Mouse (Mus musculus) heart, embryonic 10.5 days (tissue): ENCODE data around the gene Styk1. TPM values are rescaled to one million over a fixed set of nuclear protein-coding genes. Genes with fewer than 3 reads are reported as not detected.

Experiments used
- DNase-seq: peaks from one replicate; pipeline ENCODE4 v3.0.0-alpha.2; 2017; ENCODE audit warnings: low spot score
- H3K27ac ChIP-seq: fragments of 300-500 bp; sonication (generic); 2 replicates; pipeline ENCODE4 v1.5.1; 2016; ENCODE audit warnings: mild to moderate bottlenecking
- H3K27me3 ChIP-seq: fragments of 300-500 bp; sonication (generic); 2 replicates; pipeline ENCODE4 v1.6.1; 2016; ENCODE audit warnings: mild to moderate bottlenecking; ENCODE audit not compliant: poor library complexity, insufficient read depth, severe bottlenecking
- H3K36me3 ChIP-seq: fragments of 300-500 bp; sonication (generic); 2 replicates; pipeline ENCODE4 v1.6.1; 2016; ENCODE audit warnings: mild to moderate bottlenecking, moderate library complexity
- H3K4me1 ChIP-seq: fragments of 300-500 bp; sonication (generic); 2 replicates; pipeline ENCODE4 v1.6.1; 2016; ENCODE audit warnings: mild to moderate bottlenecking
- H3K4me3 ChIP-seq: fragments of 300-500 bp; sonication (generic); 2 replicates; pipeline ENCODE4 v1.5.1; 2016; ENCODE audit warnings: mild to moderate bottlenecking, moderate library complexity
- H3K9me3 ChIP-seq: fragments of 300-500 bp; sonication (generic); 2 replicates; pipeline ENCODE4 v1.6.1; 2016; ENCODE audit warnings: mild to moderate bottlenecking, moderate library complexity
- WGBS: fragments of 180-500 bp; shearing (Covaris S2); methylation state at CpG from one replicate; pipeline ENCODE4 v1.1.7; 2016; 5-methylcytosine and 5-hydroxymethylcytosine counted together
- polyA plus RNA-seq: library from polyadenylated mRNA; unstranded; fragments of >200 nt; fragmentation: Nextera tagmentation; extraction: Ambion mirVana; gene quantifications from 2 replicates; pipeline ENCODE4 v1.2.1, GENCODE M21; 2016

The Styk1 gene
- polyA plus RNA-seq, 1 experiment from 2014 or later, result 1.0 TPM

GRCm38 (mm10) chr6:131382984-131383337 is 29.6 kb upstream of the Styk1 start:
- Histone ChIP-seq H3K36me3 (peaks cover 34% of the 10 kb centered on the region), H3K4me1 (peaks cover 28% of the 10 kb centered on the region), H3K27ac (no peak overlapping the region), H3K4me3 (no peak overlapping the region), H3K27me3 (no peaks in the 10 kb centered on the region), H3K9me3 (no peaks in the 10 kb centered on the region)
- 78% methylated on average over 3 of the region's 3 CpGs for WGBS
- no peak for DNase-seq

GRCm38 (mm10) chr6:131382232-131382983 is 29.0 kb upstream of the Styk1 start:
- H3K36me3 ChIP-seq, result peaks cover 40% of the 10 kb centered on the region
- H3K4me3 ChIP-seq, result no peak overlapping the region
- no peak for DNase-seq
- no peak overlapping the region for H3K27ac ChIP-seq
- peaks cover 28% of the 10 kb centered on the region for H3K4me1 ChIP-seq
- H3K9me3 ChIP-seq, result no peaks in the 10 kb centered on the region
- H3K27me3 ChIP-seq, result no peaks in the 10 kb centered on the region
- WGBS, result 67% methylated on average over 14 of the region's 14 CpGs

DNA sequence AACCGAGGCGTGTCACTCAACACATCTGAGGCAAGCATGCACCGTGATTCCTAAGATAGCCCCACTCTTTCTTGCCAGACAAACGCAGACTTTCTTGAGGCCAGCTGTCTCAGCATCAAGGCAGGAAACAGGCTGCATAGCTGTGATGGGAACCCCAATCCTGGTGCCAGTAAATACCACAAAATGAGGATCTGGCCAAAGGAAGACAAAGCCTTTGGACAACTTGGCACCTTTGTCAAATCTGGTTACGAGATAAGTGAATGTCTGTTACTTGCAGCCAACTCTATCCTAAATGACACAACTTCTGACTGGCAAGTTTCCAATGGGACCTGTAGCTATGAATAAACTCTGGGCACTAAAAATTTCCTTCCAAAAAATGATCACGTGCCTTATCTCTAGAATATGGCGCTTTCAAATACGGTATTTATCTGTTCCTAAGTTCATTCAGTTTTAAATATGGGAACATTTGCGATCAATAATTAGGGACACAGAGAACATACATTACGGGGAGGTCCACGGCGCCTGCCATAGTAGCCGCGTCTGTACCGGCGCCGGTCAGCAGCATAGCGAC is 25.5 kb upstream of the Styk1 start:
- H3K27me3 ChIP-seq, result no peaks in the 10 kb centered on the region
- peaks cover 67% of the 10 kb centered on the region for H3K36me3 ChIP-seq
- H3K27ac ChIP-seq, result no peak overlapping the region
- H3K4me1 ChIP-seq, result peaks cover 22% of the 10 kb centered on the region; the same call in 1 of the 2 replicates
- no peaks in the 10 kb centered on the region for H3K9me3 ChIP-seq
- no peak for DNase-seq
- no peak overlapping the region for H3K4me3 ChIP-seq
- WGBS, result 90% methylated on average over 18 of the region's 18 CpGs

GRCm38 (mm10) chr6:131377378-131377777 is 24.0 kb upstream of the Styk1 start:
- Histone ChIP-seq H3K4me3 (no peak overlapping the region), H3K4me1 (peaks cover 14% of the 10 kb centered on the region; the same call in 1 of the 2 replicates), H3K27ac (no peak overlapping the region), H3K36me3 (peaks cover 76% of the 10 kb centered on the region), H3K27me3 (no peaks in the 10 kb centered on the region), H3K9me3 (no peaks in the 10 kb centered on the region)
- 94% methylated on average over 5 of the region's 5 CpGs for WGBS
- DNase-seq, result no peak

DNA sequence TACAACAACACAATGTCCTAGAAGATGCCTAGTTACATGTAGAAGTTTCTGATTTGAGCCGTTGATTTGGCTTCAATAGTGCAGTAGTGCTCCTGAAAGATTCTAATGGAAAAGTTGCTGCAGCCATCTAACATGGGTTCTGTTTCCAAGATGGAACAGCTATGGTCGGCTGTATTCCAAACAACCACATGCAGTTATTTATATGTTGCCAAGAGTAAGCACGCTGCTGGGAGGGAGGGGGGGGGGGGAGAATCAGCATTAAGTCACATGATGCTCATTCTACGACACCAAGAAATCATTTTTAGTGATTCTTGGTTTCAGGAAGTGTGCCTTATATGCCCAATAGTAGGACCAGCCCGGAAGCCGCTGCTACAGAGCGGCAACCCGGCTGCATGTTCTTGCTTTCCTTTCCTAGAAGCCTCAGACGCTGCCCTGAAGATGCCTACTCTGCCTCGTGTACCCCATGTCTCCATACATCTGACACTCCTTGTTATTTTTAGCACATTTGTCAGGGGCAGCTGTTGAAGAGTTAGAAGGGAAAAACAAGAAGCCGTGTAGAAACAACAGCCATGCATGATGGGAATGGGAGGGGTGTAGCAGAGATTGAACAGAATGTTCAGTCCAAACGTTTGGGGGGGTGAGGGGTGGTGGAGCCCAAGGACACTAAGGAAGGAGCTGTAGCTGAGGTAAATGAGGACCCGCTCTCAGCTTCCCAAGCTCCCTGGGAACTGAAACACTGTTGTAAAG is 21.4 kb upstream of the Styk1 start:
- no peak for DNase-seq
- peaks cover 74% of the 10 kb centered on the region for H3K36me3 ChIP-seq

GRCm38 (mm10) chr6:131373160-131373559 is 19.8 kb upstream of the Styk1 start:
- 90% methylated on average over 5 of the region's 5 CpGs for WGBS
- no peak for DNase-seq
- H3K27me3 ChIP-seq, result no peaks in the 10 kb centered on the region
- H3K4me3 ChIP-seq, result no peak overlapping the region
- H3K4me1 ChIP-seq, result peaks cover 11% of the 10 kb centered on the region; the same call in 1 of the 2 replicates
- no peaks in the 10 kb centered on the region for H3K9me3 ChIP-seq
- H3K36me3 ChIP-seq, result peaks cover 73% of the 10 kb centered on the region
- no peak overlapping the region for H3K27ac ChIP-seq

More for the DNA sequence above, 21.4 kb upstream of the Styk1 start:
- WGBS, result 73% methylated on average over 13 of the region's 13 CpGs
- Histone ChIP-seq H3K4me3 (no peak overlapping the region), H3K27ac (peak overlapping the region; percentile 36; the same call in 1 of the 2 replicates), H3K27me3 (no peaks in the 10 kb centered on the region), H3K4me1 (peaks cover 11% of the 10 kb centered on the region; the same call in 1 of the 2 replicates), H3K9me3 (no peaks in the 10 kb centered on the region)

DNA sequence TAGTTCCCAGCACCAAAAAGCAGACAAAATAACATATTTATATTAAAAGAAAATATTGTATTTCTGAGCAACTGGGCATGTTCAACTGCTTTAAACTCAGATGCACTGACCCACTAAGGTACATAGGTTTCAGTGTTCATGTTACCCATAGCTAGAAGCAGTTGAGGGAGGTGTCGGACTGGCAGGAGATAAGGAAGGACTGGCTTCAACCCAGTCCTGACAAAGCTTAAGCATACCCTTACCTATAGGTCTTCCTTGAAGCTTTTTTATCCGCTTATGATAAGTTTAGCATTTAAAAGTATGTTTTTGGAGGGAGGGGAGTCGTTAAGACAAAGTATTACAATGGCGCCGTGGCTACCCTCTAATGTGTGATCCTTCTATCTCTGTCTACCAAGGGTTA is 17.4 kb upstream of the Styk1 start:
- DNase-seq, result no peak

GRCm38 (mm10) chr6:131369866-131370616 is 16.6 kb upstream of the Styk1 start:
- no peak for DNase-seq
- H3K9me3 ChIP-seq, result no peaks in the 10 kb centered on the region
- no peaks in the 10 kb centered on the region for H3K27me3 ChIP-seq
- peaks cover 3% of the 10 kb centered on the region; the same call in 1 of the 2 replicates for H3K4me1 ChIP-seq
- H3K4me3 ChIP-seq, result no peak overlapping the region
- 64% methylated on average over 8 of the region's 8 CpGs for WGBS
- H3K27ac ChIP-seq, result no peak overlapping the region
- H3K36me3 ChIP-seq, result peaks cover 70% of the 10 kb centered on the region

More for the DNA sequence above, 17.4 kb upstream of the Styk1 start:
- 85% methylated on average over 5 of the region's 5 CpGs for WGBS
- no peaks in the 10 kb centered on the region for H3K27me3 ChIP-seq
- no peak overlapping the region for H3K27ac ChIP-seq
- H3K4me1 ChIP-seq, result peaks cover 9% of the 10 kb centered on the region; the same call in 1 of the 2 replicates
- H3K9me3 ChIP-seq, result no peaks in the 10 kb centered on the region
- peaks cover 73% of the 10 kb centered on the region for H3K36me3 ChIP-seq
- H3K4me3 ChIP-seq, result no peak overlapping the region

DNA sequence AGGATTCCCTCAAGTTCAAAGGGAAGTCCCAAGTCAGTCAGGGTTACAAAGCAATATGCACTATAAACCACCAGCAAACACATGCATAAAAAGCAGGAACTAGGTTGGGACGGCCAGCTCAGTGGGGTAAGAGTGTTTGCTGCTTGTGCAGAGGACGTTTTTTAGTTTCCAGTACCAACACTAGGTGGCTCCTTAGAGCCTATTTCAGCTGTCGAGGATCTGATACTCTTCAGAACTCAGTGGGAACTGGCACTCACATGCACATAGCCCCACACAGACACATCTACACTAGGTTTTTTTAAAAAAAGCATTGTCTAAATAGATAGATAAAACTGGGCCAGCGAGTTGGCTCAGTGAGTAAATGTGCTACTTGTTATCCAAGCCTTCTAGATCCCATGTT is 13.7 kb upstream of the Styk1 start:
- Histone ChIP-seq H3K9me3 (no peaks in the 10 kb centered on the region), H3K4me3 (no peak overlapping the region), H3K36me3 (peaks cover 68% of the 10 kb centered on the region), H3K4me1 (no peaks in the 10 kb centered on the region), H3K27ac (no peak overlapping the region), H3K27me3 (no peaks in the 10 kb centered on the region)
- no peak for DNase-seq
- WGBS, result 52% methylated on average over 4 of the region's 4 CpGs

DNA sequence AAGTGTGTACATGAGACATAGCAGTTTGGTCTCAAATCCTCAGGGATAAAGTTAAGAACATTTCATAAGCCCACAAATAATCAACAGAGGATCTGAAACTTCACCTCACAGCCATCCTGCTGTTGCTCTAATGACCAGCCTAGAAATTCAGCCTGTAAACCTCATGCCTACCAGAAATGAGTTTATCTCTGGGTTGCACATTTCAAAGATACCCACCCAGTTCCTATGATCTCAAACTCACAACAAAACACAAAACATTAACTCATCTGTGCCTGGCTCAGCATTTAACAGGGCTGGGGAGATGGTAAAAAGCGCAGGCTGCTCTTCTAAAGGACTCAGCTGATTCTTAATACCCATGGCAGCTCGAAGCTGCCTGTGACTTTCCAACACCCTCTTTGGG is 11.0 kb upstream of the Styk1 start:
- no peak overlapping the region for H3K4me3 ChIP-seq
- peaks cover 51% of the 10 kb centered on the region for H3K36me3 ChIP-seq
- no peak for DNase-seq
- no peaks in the 10 kb centered on the region for H3K27me3 ChIP-seq
- no peaks in the 10 kb centered on the region for H3K4me1 ChIP-seq
- H3K9me3 ChIP-seq, result no peaks in the 10 kb centered on the region
- H3K27ac ChIP-seq, result no peak overlapping the region
- 97% methylated on average over 2 of the region's 2 CpGs for WGBS

GRCm38 (mm10) chr6:131362987-131363765 is 9.8 kb upstream of the Styk1 start:
- Histone ChIP-seq H3K4me3 (no peak overlapping the region), H3K4me1 (no peaks in the 10 kb centered on the region), H3K27me3 (no peaks in the 10 kb centered on the region), H3K36me3 (peaks cover 39% of the 10 kb centered on the region), H3K9me3 (no peaks in the 10 kb centered on the region), H3K27ac (no peak overlapping the region)
- 84% methylated on average over 7 of the region's 7 CpGs for WGBS
- DNase-seq, result no peak

- H3K4me3 ChIP-seq, result no peak overlapping the region
- WGBS, result 67% methylated on average over 5 of the region's 5 CpGs
- no peaks in the 10 kb centered on the region for H3K9me3 ChIP-seq
- no peaks in the 10 kb centered on the region for H3K27me3 ChIP-seq
- no peak for DNase-seq
- no peak overlapping the region for H3K27ac ChIP-seq
- H3K36me3 ChIP-seq, result peaks cover 18% of the 10 kb centered on the region
- H3K4me1 ChIP-seq, result no peaks in the 10 kb centered on the region
These were observed 7.3 kb upstream of the Styk1 start for GRCm38 (mm10) chr6:131360693-131361092.
